Mouse (Mus musculus) T-cell, adult 2 months (primary cell): ENCODE measurements around the gene Pde3a.

Experiments used
- DNase-seq: peaks from one replicate; pipeline ENCODE4 v3.0.0; 2022; ENCODE audit warnings: low spot score

Pde3a gene

GRCm38 (mm10) chr6:141328071-141328470, 79.0 kb downstream of the Pde3a start:
- no peak for DNase-seq

GRCm38 (mm10) chr6:141331464-141331863, 82.4 kb downstream of the Pde3a start:
- DNase-seq: no peak

GRCm38 (mm10) chr6:141332613-141333165, 83.6 kb downstream of the Pde3a start:
- no peak for DNase-seq

GRCm38 (mm10) chr6:141333245-141333644, 84.2 kb downstream of the Pde3a start:
- DNase-seq: no peak

- no peak for DNase-seq
These were observed 86.8 kb downstream of the Pde3a start for GRCm38 (mm10) chr6:141335878-141336277.

GRCm38 (mm10) chr6:141336438-141336837, 87.4 kb downstream of the Pde3a start:
- DNase-seq: no peak

GRCm38 (mm10) chr6:141337673-141338072, 88.6 kb downstream of the Pde3a start:
- DNase-seq: no peak

GRCm38 (mm10) chr6:141341385-141341784, 92.3 kb downstream of the Pde3a start:
- no peak for DNase-seq

- DNase-seq: no peak
These were observed 98.8 kb downstream of the Pde3a start for GRCm38 (mm10) chr6:141347870-141348269.

GRCm38 (mm10) chr6:141348542-141348941, 99.5 kb downstream of the Pde3a start:
- no peak for DNase-seq

- no peak for DNase-seq
These were observed 101.2 kb downstream of the Pde3a start for GRCm38 (mm10) chr6:141350261-141350660.

- DNase-seq: no peak
These were observed 103.2 kb downstream of the Pde3a start for GRCm38 (mm10) chr6:141352277-141352676.

GRCm38 (mm10) chr6:141363664-141364063, 114.6 kb downstream of the Pde3a start:
- DNase-seq: no peak

- DNase-seq: no peak
These were observed 118.0 kb downstream of the Pde3a start for GRCm38 (mm10) chr6:141367037-141367436.

- DNase-seq: no peak
These were observed 123.6 kb downstream of the Pde3a start for GRCm38 (mm10) chr6:141372697-141373096.

GRCm38 (mm10) chr6:141374469-141375057, 125.5 kb downstream of the Pde3a start:
- no peak for DNase-seq

- no peak for DNase-seq
These were observed 126.1 kb downstream of the Pde3a start for GRCm38 (mm10) chr6:141375155-141375554.

GRCm38 (mm10) chr6:141380927-141381326, 131.9 kb downstream of the Pde3a start:
- DNase-seq: no peak

- DNase-seq: no peak
These were observed 132.4 kb downstream of the Pde3a start for GRCm38 (mm10) chr6:141381473-141381872.

- DNase-seq: no peak
These were observed 132.9 kb downstream of the Pde3a start for GRCm38 (mm10) chr6:141381881-141382370.

GRCm38 (mm10) chr6:141388104-141388503, 139.0 kb downstream of the Pde3a start:
- DNase-seq: no peak

GRCm38 (mm10) chr6:141395926-141396325, 146.9 kb downstream of the Pde3a start:
- DNase-seq: no peak

- no peak for DNase-seq
These were observed 150.3 kb downstream of the Pde3a start for GRCm38 (mm10) chr6:141399411-141399810.

- no peak for DNase-seq
These were observed 154.9 kb downstream of the Pde3a start for GRCm38 (mm10) chr6:141403943-141404342.
